Mouse (Mus musculus) lung, adult 2 months (tissue): ENCODE results near the gene Mettl14.

Source experiments
- CTCF ChIP-seq: fragments of 200-500 bp; IDR thresholded peaks from 2 replicates; pipeline ENCODE4 v1.5.1; 2011; ENCODE audit warnings: mild to moderate bottlenecking, low read length, control low read depth; ENCODE audit not compliant: insufficient read depth
- POLR2A ChIP-seq: fragments of 200-500 bp; IDR thresholded peaks from 2 replicates; pipeline ENCODE4 v1.6.1; 2011; ENCODE audit warnings: low read depth, mild to moderate bottlenecking, control low read depth, low read length, borderline replicate concordance; ENCODE audit errors: extremely low read depth

DNA sequence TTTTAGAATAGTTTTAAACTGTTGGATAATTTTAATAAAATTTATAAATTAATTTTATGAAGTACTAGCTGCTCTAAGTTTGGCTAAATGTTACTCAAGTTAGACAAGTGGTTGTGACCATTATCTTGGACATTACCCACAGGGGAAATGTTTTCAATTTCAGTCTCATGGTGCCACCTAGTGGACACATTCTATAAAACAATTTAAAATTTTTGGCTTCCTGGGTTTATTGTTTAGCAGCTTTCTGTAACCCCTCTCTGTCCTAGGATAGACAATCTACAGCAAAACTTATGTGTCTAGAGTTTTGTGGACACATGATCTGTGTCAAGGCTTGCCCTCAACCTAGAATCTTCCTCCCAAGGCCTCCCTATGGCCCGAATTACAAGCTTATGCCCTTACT lies 63.8 kb downstream of the Mettl14 start:
- TF ChIP-seq CTCF, result no peak
- TF ChIP-seq POLR2A, result no peak
